Mouse (Mus musculus): ENCODE measurements around the gene Recql5. TPM values are rescaled to one million over a fixed set of nuclear protein-coding genes. Genes with fewer than 3 reads are reported as not detected.

The Recql5 gene
- polyA plus RNA-seq, 1 experiment, result 28.7 TPM

- peaks cover 6% of the 10 kb centered on the region for H3K27me3 ChIP-seq (ENCODE audit: control insufficient read depth, insufficient read depth, low read length)
- peaks cover 9% of the 10 kb centered on the region for H3K4me1 ChIP-seq (ENCODE audit: control insufficient read depth, insufficient read depth, insufficient read length)
- TF ChIP-seq POLR2A (IDR thresholded peaks at IDR 0.05; ENCODE audit: low read depth, low read length), result no peak
- no peak for TF ChIP-seq CTCF (IDR thresholded peaks at IDR 0.05; ENCODE audit: extremely low read depth, insufficient read depth, insufficient read length, insufficient replicate concordance)
- no peak overlapping the region for H3K27ac ChIP-seq (ENCODE audit: insufficient read depth, low read length)
- WGBS, result 67% methylated on average over 15 of the region's 15 CpGs
- peaks cover under 1% of the 10 kb centered on the region; the same call in 1 of the 2 replicates for H3K36me3 ChIP-seq (ENCODE audit: control insufficient read depth, insufficient read depth, low read length)
- DNase-seq (ENCODE audit: low read depth in 1 of 2, low spot score in 2 of 2), result no peak
- no peak overlapping the region for H3K4me3 ChIP-seq (ENCODE audit: extremely low read depth, insufficient read depth, insufficient read length)
Measured at GRCm38 (mm10) chr11:115970006-115970673, 36.9 kb upstream of the Recql5 start.

GRCm38 (mm10) chr11:115968731-115969405, 35.6 kb upstream of the Recql5 start:
- WGBS, result 33% methylated on average over 5 of the region's 5 CpGs
- Histone ChIP-seq H3K36me3 (ENCODE audit: control insufficient read depth, insufficient read depth, low read length) (peaks cover 14% of the 10 kb centered on the region), H3K27ac (ENCODE audit: insufficient read depth, low read length) (no peak overlapping the region), H3K4me3 (ENCODE audit: extremely low read depth, insufficient read depth, insufficient read length) (no peak overlapping the region), H3K27me3 (ENCODE audit: control insufficient read depth, insufficient read depth, low read length) (no peaks in the 10 kb centered on the region), H3K4me1 (ENCODE audit: control insufficient read depth, insufficient read depth, insufficient read length) (peaks cover 6% of the 10 kb centered on the region; the same call in 1 of the 2 replicates)
- no peak for TF ChIP-seq CTCF (IDR thresholded peaks at IDR 0.05; ENCODE audit: extremely low read depth, insufficient read depth, insufficient read length, insufficient replicate concordance)
- DNase-seq (ENCODE audit: low read depth in 1 of 2, low spot score in 2 of 2), result no peak

GRCm38 (mm10) chr11:115964977-115965604, 31.8 kb upstream of the Recql5 start:
- Histone ChIP-seq H3K27me3 (ENCODE audit: control insufficient read depth, insufficient read depth, low read length) (no peaks in the 10 kb centered on the region), H3K4me3 (ENCODE audit: extremely low read depth, insufficient read depth, insufficient read length) (no peak overlapping the region), H3K27ac (ENCODE audit: insufficient read depth, low read length) (0 out of 2 replicates have a peak overlapping the region, but pooled peaks have one; percentile 31), H3K36me3 (ENCODE audit: control insufficient read depth, insufficient read depth, low read length) (peaks cover 43% of the 10 kb centered on the region), H3K4me1 (ENCODE audit: control insufficient read depth, insufficient read depth, insufficient read length) (peaks cover 6% of the 10 kb centered on the region; the same call in 1 of the 2 replicates)
- TF ChIP-seq POLR2A (IDR thresholded peaks at IDR 0.05; ENCODE audit: low read depth, low read length) (no peak), CTCF (IDR thresholded peaks at IDR 0.05; ENCODE audit: extremely low read depth, insufficient read depth, insufficient read length, insufficient replicate concordance) (no peak)
- WGBS, result 47% methylated on average over 10 of the region's 10 CpGs
- DNase-seq (ENCODE audit: low read depth in 1 of 2, low spot score in 2 of 2), result no peak

GRCm38 (mm10) chr11:115962651-115963412, 29.6 kb upstream of the Recql5 start:
- H3K4me3 ChIP-seq (ENCODE audit: extremely low read depth, insufficient read depth, insufficient read length), result no peak overlapping the region
- TF ChIP-seq POLR2A (IDR thresholded peaks at IDR 0.05; ENCODE audit: low read depth, low read length), result no peak
- TF ChIP-seq CTCF (IDR thresholded peaks at IDR 0.05; ENCODE audit: extremely low read depth, insufficient read depth, insufficient read length, insufficient replicate concordance), result no peak
- no peaks in the 10 kb centered on the region for H3K27me3 ChIP-seq (ENCODE audit: control insufficient read depth, insufficient read depth, low read length)
- H3K36me3 ChIP-seq (ENCODE audit: control insufficient read depth, insufficient read depth, low read length), result peaks cover 50% of the 10 kb centered on the region
- no peak for DNase-seq (ENCODE audit: low read depth in 1 of 2, low spot score in 2 of 2)
- 95% methylated on average over 9 of the region's 9 CpGs for WGBS
- no peaks in the 10 kb centered on the region for H3K4me1 ChIP-seq (ENCODE audit: control insufficient read depth, insufficient read depth, insufficient read length)
- H3K27ac ChIP-seq (ENCODE audit: insufficient read depth, low read length), result no peak overlapping the region

GRCm38 (mm10) chr11:115959018-115959417, 25.7 kb upstream of the Recql5 start:
- no peak overlapping the region for H3K27ac ChIP-seq (ENCODE audit: insufficient read depth, low read length)
- DNase-seq (ENCODE audit: low read depth in 1 of 2, low spot score in 2 of 2), result no peak
- H3K4me3 ChIP-seq (ENCODE audit: extremely low read depth, insufficient read depth, insufficient read length), result no peak overlapping the region
- WGBS, result 96% methylated on average over 9 of the region's 9 CpGs
- no peaks in the 10 kb centered on the region for H3K4me1 ChIP-seq (ENCODE audit: control insufficient read depth, insufficient read depth, insufficient read length)
- H3K36me3 ChIP-seq (ENCODE audit: control insufficient read depth, insufficient read depth, low read length), result peaks cover 51% of the 10 kb centered on the region
- no peaks in the 10 kb centered on the region for H3K27me3 ChIP-seq (ENCODE audit: control insufficient read depth, insufficient read depth, low read length)
- TF ChIP-seq POLR2A (IDR thresholded peaks at IDR 0.05; ENCODE audit: low read depth, low read length) (no peak), CTCF (IDR thresholded peaks at IDR 0.05; ENCODE audit: extremely low read depth, insufficient read depth, insufficient read length, insufficient replicate concordance) (no peak)

GRCm38 (mm10) chr11:115957971-115958370, 24.7 kb upstream of the Recql5 start:
- TF ChIP-seq POLR2A (IDR thresholded peaks at IDR 0.05; ENCODE audit: low read depth, low read length) (no peak), CTCF (IDR thresholded peaks at IDR 0.05; ENCODE audit: extremely low read depth, insufficient read depth, insufficient read length, insufficient replicate concordance) (no peak)
- Histone ChIP-seq H3K27ac (ENCODE audit: insufficient read depth, low read length) (no peak overlapping the region), H3K4me3 (ENCODE audit: extremely low read depth, insufficient read depth, insufficient read length) (no peak overlapping the region), H3K4me1 (ENCODE audit: control insufficient read depth, insufficient read depth, insufficient read length) (no peaks in the 10 kb centered on the region), H3K36me3 (ENCODE audit: control insufficient read depth, insufficient read depth, low read length) (peaks cover 46% of the 10 kb centered on the region), H3K27me3 (ENCODE audit: control insufficient read depth, insufficient read depth, low read length) (no peaks in the 10 kb centered on the region)
- DNase-seq (ENCODE audit: low read depth in 1 of 2, low spot score in 2 of 2), result no peak
- WGBS, result 84% methylated on average over 7 of the region's 7 CpGs
